Mouse (Mus musculus): Measurements from ENCODE around the gene C130026I21Rik.

Gene C130026I21Rik

GRCm38 (mm10) chr1:84945950-84946349 lies 324.4 kb downstream of the C130026I21Rik start:
- in situ Hi-C loops (cut with MboI, MseI) = no loop called here

DNA sequence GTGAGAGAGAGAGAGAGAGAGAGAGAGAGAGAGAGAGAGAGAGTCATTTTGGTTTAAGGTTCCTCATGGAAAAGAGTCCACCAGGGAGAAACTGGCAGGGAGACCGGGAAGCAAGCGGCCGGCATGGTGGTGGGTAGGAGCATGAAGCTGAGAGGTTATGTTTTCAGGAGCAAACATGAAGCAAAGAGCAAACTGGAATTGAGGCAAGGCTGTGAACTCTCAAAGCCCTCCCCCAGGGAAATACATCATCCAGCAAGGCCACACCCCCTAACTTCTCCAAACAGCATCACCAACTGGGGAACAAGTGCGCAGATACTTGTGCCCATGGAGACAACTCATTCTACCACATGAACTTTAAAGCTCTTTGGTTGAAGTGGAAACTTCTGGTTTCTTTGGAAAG lies 326.8 kb downstream of the C130026I21Rik start:
- in situ Hi-C loops (cut with MboI, MseI) = no loop called here

All from regulatory T cell (primary cell).